Mouse (Mus musculus) midbrain, embryonic 16.5 days (tissue): ENCODE data around the gene Trcg1. TPM values are rescaled to one million over a fixed set of nuclear protein-coding genes. Genes with fewer than 3 reads are reported as not detected.

Source experiments
- ATAC-seq: fragments of 200-750 bp; cut with Nextera tagmentation; 2 replicates; pipeline ENCODE4 v1.8.0; 2017; ENCODE audit warnings: moderate TSS enrichment
- H3K27ac ChIP-seq: fragments of 300-500 bp; sonication (generic); 2 replicates; pipeline ENCODE4 v1.5.1; 2014; ENCODE audit warnings: mild to moderate bottlenecking, low read length, mixed read lengths
- H3K27me3 ChIP-seq: fragments of 300-500 bp; sonication (generic); 2 replicates; pipeline ENCODE4 v1.6.1; 2014; ENCODE audit warnings: low read depth, low read length, mixed read lengths; ENCODE audit not compliant: control insufficient read depth, insufficient read depth
- H3K36me3 ChIP-seq: fragments of 300-500 bp; sonication (generic); 2 replicates; pipeline ENCODE4 v1.6.1; 2014; ENCODE audit warnings: mild to moderate bottlenecking, low read length, moderate library complexity, mixed read lengths; ENCODE audit not compliant: control insufficient read depth, insufficient read depth
- H3K4me1 ChIP-seq: fragments of 300-500 bp; sonication (generic); 2 replicates; pipeline ENCODE4 v1.6.1; 2014; ENCODE audit warnings: mild to moderate bottlenecking, low read length, mixed read lengths; ENCODE audit not compliant: control insufficient read depth, insufficient read depth
- H3K4me2 ChIP-seq: fragments of 300-500 bp; sonication (generic); 2 replicates; pipeline ENCODE4 v1.6.1; 2014; ENCODE audit warnings: mild to moderate bottlenecking, low read length, mixed read lengths
- H3K4me3 ChIP-seq: fragments of 300-500 bp; sonication (generic); 2 replicates; pipeline ENCODE4 v1.5.1; 2014; ENCODE audit warnings: low read depth, mild to moderate bottlenecking, low read length, moderate library complexity, mixed read lengths
- H3K9ac ChIP-seq: fragments of 300-500 bp; sonication (generic); 2 replicates; pipeline ENCODE4 v1.6.1; 2014; ENCODE audit warnings: low read depth, low read length, mixed read lengths
- H3K9me3 ChIP-seq: fragments of 300-500 bp; sonication (generic); replicated peaks from 2 replicates; pipeline ENCODE4 v1.6.1; 2014; ENCODE audit warnings: mild to moderate bottlenecking, low read length, mixed read lengths; ENCODE audit not compliant: control insufficient read depth, poor library complexity, severe bottlenecking
- WGBS: fragments of 180-500 bp; shearing (Covaris S2); extraction: QIAGEN DNeasy Blood & Tissue Kit; methylation state at CpG from one replicate; pipeline ENCODE4 v1.1.7; 2014; 5-methylcytosine and 5-hydroxymethylcytosine counted together
- polyA plus RNA-seq: library from polyadenylated mRNA; unstranded; fragments of >200 nt; fragmentation: Nextera tagmentation; extraction: Ambion mirVana; gene quantifications from 2 replicates; pipeline ENCODE4 v1.2.1, GENCODE M21; 2015

Trcg1 gene
- polyA plus RNA-seq, 1 experiment from 2014 or later = not detected

GRCm38 (mm10) chr9:57256309-57256708, 20.0 kb downstream of the Trcg1 start:
- Histone ChIP-seq H3K27me3 (no peaks in the 10 kb centered on the region), H3K27ac (no peak overlapping the region), H3K9ac (no peak overlapping the region), H3K4me3 (no peak overlapping the region), H3K4me1 (peaks cover 4% of the 10 kb centered on the region; the same call in 1 of the 2 replicates), H3K9me3 (no peaks in the 10 kb centered on the region), H3K4me2 (no peak overlapping the region), H3K36me3 (no peaks in the 10 kb centered on the region)
- no peak for ATAC-seq
- 94% methylated on average over 20 of the region's 20 CpGs for WGBS

- 97% methylated on average over 11 of the region's 11 CpGs for WGBS
- H3K4me3 ChIP-seq = no peak overlapping the region
- no peak overlapping the region for H3K27ac ChIP-seq
- no peaks in the 10 kb centered on the region for H3K27me3 ChIP-seq
- peaks cover 8% of the 10 kb centered on the region; the same call in 1 of the 2 replicates for H3K4me1 ChIP-seq
- H3K36me3 ChIP-seq = no peaks in the 10 kb centered on the region
- no peak overlapping the region for H3K4me2 ChIP-seq
- ATAC-seq = no peak
- no peak overlapping the region for H3K9ac ChIP-seq
- H3K9me3 ChIP-seq = no peaks in the 10 kb centered on the region
These were observed 20.5 kb downstream of the Trcg1 start for GRCm38 (mm10) chr9:57256861-57257260.

DNA sequence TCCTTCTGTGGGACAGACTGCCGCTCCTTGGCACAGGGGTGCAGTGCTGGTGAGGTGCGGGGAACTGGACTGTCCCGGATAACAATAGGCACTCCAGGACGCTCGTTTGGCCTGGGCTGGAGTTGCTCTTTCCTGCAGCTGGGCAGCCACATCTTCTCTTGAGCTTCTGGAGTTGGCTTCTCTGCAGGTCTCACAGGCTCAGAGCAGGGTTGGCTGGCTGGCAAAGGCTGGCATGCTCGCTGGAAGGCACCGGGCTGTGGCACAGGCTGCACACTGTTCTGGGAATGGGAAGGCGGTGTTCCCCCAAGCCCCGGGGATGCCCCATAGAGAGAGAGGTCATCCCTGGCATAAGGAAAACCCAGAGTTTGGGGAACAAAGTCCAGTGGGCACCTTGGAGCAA, 21.3 kb downstream of the Trcg1 start:
- no peak for ATAC-seq
- no peaks in the 10 kb centered on the region for H3K36me3 ChIP-seq
- H3K4me3 ChIP-seq = no peak overlapping the region

GRCm38 (mm10) chr9:57259736-57260135, 23.4 kb downstream of the Trcg1 start:
- no peak overlapping the region for H3K4me2 ChIP-seq
- peaks cover 8% of the 10 kb centered on the region; the same call in 1 of the 2 replicates for H3K4me1 ChIP-seq
- H3K27me3 ChIP-seq = no peaks in the 10 kb centered on the region; the same call in 1 of the 2 replicates
- 5% methylated on average over 3 of the region's 3 CpGs for WGBS
- no peak overlapping the region for H3K4me3 ChIP-seq
- H3K9me3 ChIP-seq = no peaks in the 10 kb centered on the region
- no peak for ATAC-seq
- no peaks in the 10 kb centered on the region for H3K36me3 ChIP-seq
- no peak overlapping the region for H3K9ac ChIP-seq
- H3K27ac ChIP-seq = no peak overlapping the region

More for the DNA sequence above, 21.3 kb downstream of the Trcg1 start:
- Histone ChIP-seq H3K4me2 (no peak overlapping the region), H3K4me1 (peaks cover 8% of the 10 kb centered on the region; the same call in 1 of the 2 replicates), H3K27me3 (no peaks in the 10 kb centered on the region), H3K9ac (no peak overlapping the region), H3K9me3 (no peaks in the 10 kb centered on the region), H3K27ac (no peak overlapping the region)
- 93% methylated on average over 9 of the region's 9 CpGs for WGBS

DNA sequence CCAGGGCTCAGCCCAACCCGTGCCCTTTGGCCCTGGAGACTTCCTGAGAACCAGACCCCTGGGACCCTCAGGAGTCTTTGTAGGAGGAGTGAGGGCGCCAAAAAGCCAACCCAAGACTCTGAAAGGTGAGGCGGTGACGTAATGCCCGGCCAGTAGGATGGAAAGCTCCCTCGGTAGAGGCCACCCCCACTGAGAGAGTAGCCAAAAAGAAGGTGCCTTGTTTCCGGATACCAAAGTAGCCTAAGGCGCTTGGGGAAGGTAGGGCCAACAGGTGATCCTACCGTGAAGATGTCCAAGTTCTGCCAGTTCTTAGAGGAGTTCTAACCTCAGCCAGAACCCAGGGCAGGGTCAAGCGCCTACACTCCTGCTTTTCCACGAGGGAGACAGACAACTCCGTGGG, 24.6 kb downstream of the Trcg1 start:
- Histone ChIP-seq H3K9me3 (no peaks in the 10 kb centered on the region), H3K4me2 (peak overlapping the region; percentile 97), H3K9ac (no peak overlapping the region), H3K27me3 (no peaks in the 10 kb centered on the region; the same call in 1 of the 2 replicates), H3K36me3 (no peaks in the 10 kb centered on the region), H3K4me1 (peaks cover 8% of the 10 kb centered on the region; the same call in 1 of the 2 replicates), H3K27ac (no peak overlapping the region), H3K4me3 (peak overlapping the region; percentile 60)
- ATAC-seq = no peak
- WGBS = 25% methylated on average over 12 of the region's 12 CpGs

GRCm38 (mm10) chr9:57261516-57261912, 25.2 kb downstream of the Trcg1 start:
- Histone ChIP-seq H3K9me3 (no peaks in the 10 kb centered on the region), H3K9ac (peak overlapping the region; percentile 77), H3K36me3 (no peaks in the 10 kb centered on the region), H3K27ac (no peak overlapping the region), H3K4me1 (peaks cover 8% of the 10 kb centered on the region; the same call in 1 of the 2 replicates), H3K27me3 (no peaks in the 10 kb centered on the region; the same call in 1 of the 2 replicates), H3K4me3 (peak overlapping the region; percentile 60), H3K4me2 (peak overlapping the region; percentile 97)
- peak; percentile 32; the same call in 1 of the 2 replicates for ATAC-seq
- under 1% methylated on average over 26 of the region's 26 CpGs for WGBS

GRCm38 (mm10) chr9:57261913-57262794, 25.8 kb downstream of the Trcg1 start, which contains the start of gene 1700017B05Rik:
Gene 1700017B05Rik, minus strand, starts transcription at chr9:57262612.
- peak; percentile 67 for ATAC-seq
- peaks cover 10% of the 10 kb centered on the region; the same call in 1 of the 2 replicates for H3K4me1 ChIP-seq
- H3K9me3 ChIP-seq = no peaks in the 10 kb centered on the region
- H3K27me3 ChIP-seq = no peaks in the 10 kb centered on the region; the same call in 1 of the 2 replicates
- H3K4me2 ChIP-seq = peak within 1 kb of the TSS; percentile 97
- H3K27ac ChIP-seq = no peak within 1 kb of the TSS; the same call in 1 of the 2 replicates
- WGBS = under 1% methylated on average over 68 of the region's 87 CpGs
- H3K36me3 ChIP-seq = no peaks in the 10 kb centered on the region
- H3K9ac ChIP-seq = peak within 1 kb of the TSS; percentile 77
- H3K4me3 ChIP-seq = peak within 1 kb of the TSS; percentile 60

- Histone ChIP-seq H3K4me2 (peak overlapping the region; percentile 97), H3K27ac (no peak overlapping the region), H3K9me3 (no peaks in the 10 kb centered on the region), H3K27me3 (no peaks in the 10 kb centered on the region; the same call in 1 of the 2 replicates), H3K36me3 (no peaks in the 10 kb centered on the region), H3K4me3 (peak overlapping the region; percentile 60), H3K4me1 (peaks cover 14% of the 10 kb centered on the region; the same call in 1 of the 2 replicates), H3K9ac (peak overlapping the region; percentile 77; the same call in 1 of the 2 replicates)
- 55% methylated on average over 13 of the region's 13 CpGs for WGBS
- ATAC-seq = no peak
These were observed 26.7 kb downstream of the Trcg1 start for GRCm38 (mm10) chr9:57262795-57263684.
